Mouse (Mus musculus) common myeloid progenitor, adult 5-6 weeks (primary cell): Measurements from ENCODE around the gene Lmbr1. TPM values are rescaled to one million over a fixed set of nuclear protein-coding genes. Genes with fewer than 3 reads are reported as not detected.
"Not testable (repeated sequence)": the region's sequence is repeated elsewhere in the genome, so short reads cannot be mapped to it uniquely, and the experiment has no call there.

Experiments used
- ATAC-seq: replicated peaks from 2 replicates; pipeline ENCODE4 v1.8.0; 2016; ENCODE audit warnings: low read depth, mild to moderate bottlenecking, moderate TSS enrichment, inconsistent platforms; ENCODE audit not compliant: poor library complexity, severe bottlenecking
- total RNA-seq: library from RNA; stranded (forward); fragments of 200-1000, 187-1606 nt; gene quantifications from 2 replicates; pipeline ENCODE4 v1.2.3, GENCODE M21; 2017

Lmbr1 gene
- 4.8 and 9.9 TPM in 2 replicates for total RNA-seq

DNA sequence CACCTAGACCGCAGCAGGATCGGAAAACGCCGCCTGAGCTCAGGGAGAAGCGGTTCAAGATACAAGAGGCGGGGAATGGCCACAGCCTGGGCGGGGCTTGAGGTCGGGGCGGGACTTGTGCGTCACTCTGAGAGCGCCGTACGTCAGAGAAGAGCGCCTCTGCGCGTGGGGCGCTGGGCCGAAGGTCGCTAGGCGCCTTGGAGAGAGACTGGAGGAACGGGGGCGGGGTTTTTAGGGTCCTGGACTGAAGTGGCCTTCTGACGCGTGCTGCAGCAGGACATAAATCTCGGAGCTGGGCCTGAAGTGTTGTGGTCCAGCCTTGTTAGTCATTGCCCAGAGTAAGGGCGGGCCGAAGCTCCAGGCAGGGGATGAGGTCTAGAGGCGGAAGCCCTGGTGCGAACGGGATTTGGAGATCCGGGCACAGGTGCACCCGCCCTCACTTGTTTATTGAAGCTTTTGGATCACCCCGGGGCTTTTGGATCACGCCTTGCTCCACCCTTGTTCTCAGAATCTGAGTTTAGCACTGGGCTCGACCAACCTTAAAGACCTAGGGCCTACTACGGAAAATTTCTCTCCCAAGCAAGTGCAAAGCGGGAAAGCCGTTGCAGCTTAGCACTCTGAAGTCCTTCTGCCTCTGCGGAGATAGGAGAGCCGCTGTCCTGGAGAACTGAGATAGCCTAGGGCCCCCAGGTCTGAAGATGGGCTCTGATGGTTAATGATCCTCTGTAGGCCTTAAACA, at the start of gene Lmbr1:
Gene Lmbr1 (minus strand): TSS at position 93 of the 739 bp plus-strand sequence.
- peak; percentile 97 for ATAC-seq

DNA sequence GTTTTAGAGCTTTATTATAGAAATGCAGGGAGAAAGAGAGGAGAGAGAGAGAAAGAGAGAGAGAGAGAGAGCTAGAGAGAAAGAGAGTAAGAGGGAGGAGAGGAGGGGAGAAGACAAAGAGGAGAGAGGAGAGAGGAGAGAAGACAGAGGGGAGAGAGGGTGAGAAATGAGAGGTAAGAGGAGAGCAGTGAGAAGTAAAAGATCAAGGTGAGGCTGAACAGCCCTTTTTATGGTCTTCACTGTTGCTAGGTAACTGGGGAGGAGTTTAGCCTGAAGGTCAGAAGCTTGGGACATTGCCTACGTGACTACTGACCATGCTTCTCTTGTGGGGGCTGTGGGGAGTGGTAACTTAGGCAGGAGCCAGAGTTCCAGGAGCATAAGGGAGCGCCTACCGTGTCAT, 45.1 kb upstream of the Lmbr1 start:
- ATAC-seq = not testable (repeated sequence)

DNA sequence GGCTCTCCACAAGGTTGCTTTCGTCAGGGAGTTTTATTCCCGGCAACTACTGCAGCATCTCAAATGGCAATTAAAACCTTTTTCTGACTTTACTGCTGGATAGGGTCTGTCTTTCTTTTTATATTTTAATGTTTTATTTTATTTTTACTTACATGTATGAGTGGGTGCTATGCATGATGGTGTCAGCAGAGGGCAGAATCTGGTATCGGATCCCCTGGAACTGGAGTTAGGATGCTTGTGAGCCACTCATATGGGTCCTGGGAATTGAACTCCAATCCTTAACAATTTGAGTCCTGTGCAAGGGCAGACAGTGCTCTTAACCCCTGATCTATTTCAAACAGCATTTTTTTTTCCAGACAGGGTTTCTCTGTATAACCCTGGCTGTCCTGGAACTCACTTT, 34.9 kb upstream of the Lmbr1 start:
- no peak for ATAC-seq

GRCm38 (mm10) chr5:29410854-29411253, 32.7 kb upstream of the Lmbr1 start:
- no peak for ATAC-seq

DNA sequence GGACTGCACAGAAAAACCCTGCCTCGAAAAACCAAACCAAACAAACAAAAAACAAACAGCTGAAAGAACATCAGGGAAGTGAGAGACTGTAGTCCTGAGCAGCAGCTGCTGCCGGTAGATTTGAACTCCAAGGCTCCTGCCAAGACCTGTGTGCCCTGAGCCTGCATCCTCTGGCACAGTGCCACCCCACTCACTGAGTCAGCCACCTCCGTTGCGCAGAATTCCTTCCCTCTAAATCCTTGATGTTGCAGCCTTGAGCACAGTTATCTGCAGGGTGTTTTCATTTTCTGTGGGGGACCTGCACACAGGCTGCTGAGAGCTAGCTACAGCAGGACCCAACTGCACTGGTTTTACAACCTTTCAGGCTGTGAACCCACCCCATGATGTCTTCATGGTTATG, 20.2 kb upstream of the Lmbr1 start:
- no peak for ATAC-seq

DNA sequence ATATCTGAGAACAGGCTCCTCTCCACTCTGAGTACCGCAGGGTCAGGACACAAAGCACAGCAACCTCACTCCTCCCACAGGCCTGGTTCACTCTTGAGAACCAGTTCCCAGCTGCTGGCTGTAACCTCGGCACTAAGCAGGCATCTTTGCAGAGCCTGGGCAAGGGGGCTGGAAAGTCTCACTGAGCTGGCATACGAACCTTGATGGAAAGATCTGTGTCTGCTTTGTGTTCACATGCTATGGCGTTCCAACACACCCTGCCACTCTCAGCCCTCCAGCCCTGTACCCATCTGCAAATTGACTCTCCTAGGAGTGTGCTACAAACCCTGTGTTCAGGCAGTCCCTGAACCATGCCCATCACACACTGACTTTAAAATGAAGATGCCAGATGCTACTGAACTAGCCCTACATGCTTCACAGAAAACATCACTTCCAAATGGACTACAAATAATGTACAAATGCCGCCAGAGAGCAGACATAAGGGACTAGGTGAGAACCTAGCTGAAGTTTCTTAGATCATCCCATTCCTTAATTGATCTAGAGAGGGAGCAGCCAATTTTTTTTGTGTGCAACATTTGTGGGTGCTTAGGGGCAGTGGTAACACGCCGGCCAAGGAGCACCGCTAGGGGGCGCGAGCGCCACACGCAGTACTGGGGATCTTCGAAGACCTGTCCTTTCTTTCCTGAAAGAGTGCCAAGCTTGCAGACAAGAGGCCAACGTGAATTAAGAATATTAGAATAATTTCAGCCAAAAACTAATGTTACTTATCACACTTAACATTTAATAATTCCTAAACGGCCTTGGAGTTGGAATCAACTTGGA, 11.0 kb upstream of the Lmbr1 start:
- peak; percentile 73 for ATAC-seq

DNA sequence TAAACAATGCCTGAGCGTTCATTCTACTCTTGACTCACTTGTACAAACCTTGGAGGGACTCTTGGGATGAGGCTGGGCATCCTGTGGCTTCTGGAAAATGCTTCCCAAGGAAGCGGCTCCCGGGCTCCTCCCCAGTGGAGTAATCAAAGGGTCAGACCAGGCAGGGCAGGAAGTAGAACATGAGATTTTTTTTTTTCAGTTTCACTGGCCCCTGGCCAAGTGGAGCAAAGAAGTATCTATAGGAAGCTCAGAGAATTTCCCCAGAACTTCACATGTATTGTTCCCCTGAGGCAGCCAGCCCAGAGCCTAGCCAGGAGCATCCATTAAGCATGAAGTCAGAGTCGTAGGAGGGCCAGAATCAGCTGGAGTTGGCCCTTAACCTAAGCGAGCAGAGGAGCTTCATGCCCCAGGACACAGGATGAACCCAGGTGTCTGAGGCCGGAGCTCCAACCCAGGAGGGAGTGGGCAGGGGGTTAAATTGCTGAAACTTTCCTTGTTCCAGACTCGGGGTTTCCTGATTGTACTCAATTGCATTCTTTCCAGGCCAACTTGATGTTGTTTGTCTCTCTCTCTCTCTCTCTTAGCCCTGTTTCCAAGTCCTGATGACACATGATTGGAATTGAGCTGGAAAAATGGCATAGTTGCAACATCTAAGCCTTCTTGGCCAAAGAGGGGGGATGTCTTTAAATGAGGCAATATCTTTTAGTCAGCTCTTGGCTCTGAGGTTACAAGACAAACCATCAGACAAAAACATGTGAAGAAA, 10.2 kb upstream of the Lmbr1 start:
- no peak for ATAC-seq

DNA sequence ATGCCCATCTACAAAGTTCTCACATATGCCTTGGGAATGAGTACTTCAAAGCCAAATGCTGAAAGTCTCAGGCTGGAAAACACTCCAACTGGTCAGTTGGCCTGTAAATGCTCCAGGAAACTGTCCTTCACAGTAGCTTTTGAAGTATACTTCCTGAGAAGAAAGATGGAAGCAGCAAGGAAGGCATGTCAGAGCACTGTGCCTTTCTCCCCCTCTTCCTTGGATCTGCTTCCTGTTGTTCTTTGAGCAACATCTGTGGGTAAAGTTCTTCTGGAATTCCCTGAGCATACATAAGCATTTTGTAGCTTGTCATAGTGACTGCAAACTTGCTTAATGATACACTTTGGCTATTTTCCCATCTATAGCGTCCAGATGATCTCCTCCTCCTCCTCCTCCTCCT, 9.4 kb upstream of the Lmbr1 start:
- no peak for ATAC-seq

DNA sequence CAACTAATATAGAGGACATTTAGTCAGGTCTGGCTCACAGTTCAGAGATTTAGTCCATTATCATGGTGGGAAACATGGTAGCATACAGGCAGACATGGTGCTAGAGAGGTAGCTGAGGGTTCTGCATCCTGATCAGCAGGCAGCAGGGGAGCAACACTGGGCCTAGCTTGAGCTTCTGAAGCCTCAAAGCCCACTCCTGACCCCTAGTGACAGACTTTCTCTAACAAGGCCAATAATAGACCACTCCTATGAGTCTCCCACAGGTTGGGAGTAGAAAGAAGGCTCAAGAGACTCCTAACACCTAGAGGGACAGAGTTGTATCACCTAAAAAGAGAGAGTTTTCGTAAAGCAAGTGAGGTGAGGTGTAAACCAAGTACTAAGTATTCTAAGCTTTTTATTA, 4.6 kb upstream of the Lmbr1 start:
- no peak for ATAC-seq

DNA sequence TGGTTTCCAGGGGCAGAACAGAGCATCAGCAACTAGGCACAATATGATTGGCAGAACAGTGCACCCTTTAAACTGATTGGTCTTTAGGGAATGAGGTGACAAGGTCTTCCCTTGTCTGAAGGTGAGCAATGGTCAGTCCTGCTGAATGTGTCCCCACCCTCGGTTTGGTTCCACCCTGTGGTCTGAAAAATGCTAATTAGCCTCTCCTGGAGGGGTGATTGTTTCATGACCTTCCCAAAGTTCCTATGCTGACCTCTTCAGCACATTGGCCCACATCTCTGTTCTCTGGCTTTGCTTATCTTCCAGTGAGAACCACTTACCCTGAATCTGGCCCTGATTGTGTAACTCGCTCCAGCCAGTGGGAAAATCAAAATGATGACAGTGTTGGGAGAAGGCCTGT, 1.9 kb upstream of the Lmbr1 start:
- ATAC-seq = no peak

DNA sequence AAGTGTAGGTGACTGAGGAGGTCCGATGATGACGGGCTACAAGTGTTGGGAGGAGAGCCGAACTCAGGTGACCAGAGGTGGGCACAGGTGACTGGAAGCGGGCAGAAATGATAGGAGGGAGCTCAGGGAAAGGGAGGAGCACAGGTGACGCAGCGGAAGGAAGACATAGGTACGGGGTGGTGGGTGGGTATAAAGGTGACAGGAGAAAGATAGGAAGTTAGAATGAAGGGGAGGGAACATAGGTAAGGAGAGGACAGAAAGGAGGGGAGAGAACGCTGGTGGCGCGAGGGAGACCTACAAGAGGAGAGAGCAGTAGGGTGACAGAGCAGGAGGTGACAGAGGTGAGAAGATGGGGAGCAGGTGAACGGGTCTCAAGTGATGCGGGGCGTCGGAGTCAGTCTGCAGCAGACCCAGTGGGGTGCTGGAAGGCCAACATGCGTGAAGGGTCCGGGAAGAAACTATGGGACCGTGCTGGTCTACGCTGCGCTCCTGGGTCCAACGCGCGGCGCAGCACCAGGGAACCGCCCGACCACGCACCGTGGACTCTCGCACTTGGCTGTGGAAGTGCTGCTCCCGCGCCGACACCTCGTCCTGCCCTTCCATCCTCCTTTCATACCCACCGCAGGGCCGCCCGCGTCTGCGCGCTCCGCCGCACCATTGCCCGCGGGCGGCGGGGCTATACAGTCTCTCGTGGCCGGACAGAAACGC, 446 bp downstream of the Lmbr1 start:
- ATAC-seq = no peak

- no peak for ATAC-seq
Observed at GRCm38 (mm10) chr5:29363511-29363910, 14.7 kb downstream of the Lmbr1 start.

DNA sequence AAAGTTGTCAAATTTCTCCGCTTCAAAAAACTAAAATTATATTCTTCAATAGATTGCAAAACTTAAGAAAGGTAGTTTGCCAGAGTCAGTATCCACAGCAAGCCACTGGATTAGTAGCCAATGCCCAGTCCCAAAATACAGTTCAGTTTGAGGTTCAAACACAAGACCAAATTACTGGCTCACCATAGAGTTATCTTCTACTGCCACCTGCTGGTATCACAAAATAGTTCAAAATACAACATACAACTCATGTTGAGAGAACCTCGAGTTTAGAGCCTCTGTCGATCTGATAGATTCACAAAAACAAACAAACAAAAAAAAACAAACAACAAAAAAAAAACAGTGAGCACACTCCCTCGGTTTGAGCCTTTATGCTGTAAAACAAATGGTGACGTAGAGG, 42.4 kb downstream of the Lmbr1 start:
- no peak for ATAC-seq

DNA sequence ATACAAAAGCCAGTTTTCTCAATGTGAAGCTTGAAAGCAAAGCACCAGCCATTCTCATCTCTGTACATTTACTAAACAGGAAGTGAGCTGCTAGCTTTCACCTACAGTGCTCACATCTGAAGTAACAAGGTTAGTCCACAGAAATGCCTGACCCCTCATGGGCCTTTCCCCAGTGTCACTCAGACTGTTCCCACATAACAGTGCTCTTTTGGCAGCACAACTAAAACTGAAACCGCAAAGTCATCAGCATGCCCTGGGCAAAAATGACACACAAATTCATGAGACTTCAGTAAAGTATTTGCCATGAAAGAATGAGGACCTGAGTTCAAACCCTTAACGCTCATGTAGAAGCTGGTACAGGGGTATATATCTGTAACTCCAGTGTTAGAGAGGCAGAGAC, 55.7 kb downstream of the Lmbr1 start:
- no peak for ATAC-seq

DNA sequence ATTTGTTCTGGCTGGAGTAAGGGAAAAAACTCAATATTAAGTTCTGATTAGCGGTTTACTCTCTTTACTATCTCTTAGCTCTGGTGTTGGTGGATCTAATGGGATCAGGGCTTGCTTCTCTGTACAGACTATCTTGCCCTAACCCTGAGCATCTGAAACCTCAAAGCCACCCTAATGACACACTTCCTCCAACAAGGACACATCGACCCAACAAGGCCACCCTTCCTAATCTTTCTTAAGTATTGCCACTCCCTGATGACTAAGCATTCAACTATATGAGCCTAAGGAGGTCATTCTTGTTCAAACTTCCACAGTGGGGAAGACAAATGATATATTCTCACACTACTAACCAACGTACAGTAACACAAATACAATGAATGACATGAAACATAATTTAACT, 69.0 kb downstream of the Lmbr1 start:
- ATAC-seq = peak; percentile 50; the same call in 1 of the 2 replicates

DNA sequence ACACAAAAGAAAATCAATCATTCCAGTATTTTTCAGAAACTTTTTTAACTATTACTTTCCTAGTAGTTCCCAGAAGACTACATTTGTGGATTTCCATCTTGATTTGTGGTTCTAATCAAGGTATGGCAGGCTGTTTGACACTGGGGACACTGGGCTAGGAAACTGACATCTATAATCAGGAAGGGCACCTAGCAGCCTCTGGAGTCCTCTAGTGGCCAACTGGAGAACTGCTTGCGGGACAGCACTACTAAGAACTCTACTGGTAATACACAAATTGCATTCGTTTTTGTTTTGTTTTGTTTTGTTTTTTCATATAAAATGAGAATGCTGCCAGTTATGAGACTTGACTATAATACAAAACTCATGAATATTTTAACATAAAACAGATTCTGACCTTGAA, 85.0 kb downstream of the Lmbr1 start:
- peak; percentile 90 for ATAC-seq

DNA sequence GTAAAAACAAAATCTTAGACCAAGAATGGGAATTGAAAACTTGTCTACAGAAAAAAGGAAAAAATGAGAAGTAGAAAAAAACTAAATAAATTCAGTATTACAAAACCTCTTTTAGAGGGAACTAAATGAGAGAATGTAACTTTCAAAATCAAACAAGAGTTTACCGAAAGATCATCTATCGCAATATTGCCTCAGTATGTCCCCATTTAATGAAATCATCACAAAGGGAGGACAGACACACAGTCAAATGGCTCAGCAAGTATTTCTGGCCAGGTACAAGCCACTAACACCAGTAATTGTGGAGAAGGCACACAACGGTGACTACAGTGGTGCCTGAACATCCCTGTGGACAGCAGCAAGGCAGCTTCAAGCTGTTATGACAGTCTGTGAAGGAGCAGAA, 88.1 kb downstream of the Lmbr1 start:
- ATAC-seq = no peak

DNA sequence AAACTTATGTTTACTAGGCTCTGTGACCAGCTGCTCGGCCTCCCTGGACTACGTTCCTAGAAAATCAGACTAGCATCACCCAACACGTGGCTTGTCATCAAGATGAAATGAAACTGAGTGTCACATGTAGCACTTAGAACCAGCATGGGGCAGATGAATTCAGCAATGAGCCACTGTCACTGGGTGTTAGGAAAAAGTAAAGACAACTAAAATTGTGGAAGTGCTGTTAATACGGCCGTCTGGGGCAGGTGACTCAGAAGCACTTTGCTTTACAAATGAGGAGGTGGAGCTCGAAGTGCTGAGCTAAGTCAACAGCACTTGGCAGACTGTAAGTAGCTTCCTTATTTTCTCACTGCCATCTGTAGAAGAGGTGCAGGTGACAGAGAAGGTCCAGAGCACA, 88.5 kb downstream of the Lmbr1 start:
- no peak for ATAC-seq

DNA sequence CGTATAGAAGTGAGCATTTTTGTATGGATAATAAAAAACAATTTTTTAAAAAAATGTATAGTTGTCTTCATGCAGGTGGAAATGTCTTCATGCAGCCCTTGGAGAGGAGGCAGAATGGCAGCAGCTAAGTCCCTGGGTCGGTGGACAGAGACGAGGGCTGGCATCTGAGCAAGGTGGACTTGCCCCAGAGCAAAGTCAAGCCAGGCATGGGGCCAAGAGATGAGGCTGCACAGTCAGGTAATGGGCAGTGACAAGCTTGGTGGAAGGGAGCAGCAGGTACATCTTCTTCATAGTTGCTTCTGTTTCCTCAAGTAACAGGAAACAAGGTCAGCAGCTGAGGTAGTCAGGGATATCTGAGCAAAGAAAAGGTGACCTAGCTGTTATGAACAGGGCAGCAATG, 97.1 kb downstream of the Lmbr1 start:
- no peak for ATAC-seq

- ATAC-seq = no peak
Observed at GRCm38 (mm10) chr5:29274746-29275145, 103.4 kb downstream of the Lmbr1 start.
